Mouse (Mus musculus) kidney, adult 2 months (tissue): ENCODE data around the gene 4930544D05Rik.

Source experiments
- CTCF ChIP-seq: fragments of 200-500 bp; conservative IDR thresholded peaks from 2 replicates; pipeline ENCODE4 v1.5.1; 2011; ENCODE audit warnings: low read depth, mild to moderate bottlenecking, control low read depth, low read length, moderate library complexity, mixed read lengths; ENCODE audit not compliant: insufficient read depth, insufficient read length
- POLR2A ChIP-seq: fragments of 200-500 bp; IDR thresholded peaks from one replicate; pipeline ENCODE4 v1.6.1; 2011; ENCODE audit warnings: low read depth, low read length, control low read depth

DNA sequence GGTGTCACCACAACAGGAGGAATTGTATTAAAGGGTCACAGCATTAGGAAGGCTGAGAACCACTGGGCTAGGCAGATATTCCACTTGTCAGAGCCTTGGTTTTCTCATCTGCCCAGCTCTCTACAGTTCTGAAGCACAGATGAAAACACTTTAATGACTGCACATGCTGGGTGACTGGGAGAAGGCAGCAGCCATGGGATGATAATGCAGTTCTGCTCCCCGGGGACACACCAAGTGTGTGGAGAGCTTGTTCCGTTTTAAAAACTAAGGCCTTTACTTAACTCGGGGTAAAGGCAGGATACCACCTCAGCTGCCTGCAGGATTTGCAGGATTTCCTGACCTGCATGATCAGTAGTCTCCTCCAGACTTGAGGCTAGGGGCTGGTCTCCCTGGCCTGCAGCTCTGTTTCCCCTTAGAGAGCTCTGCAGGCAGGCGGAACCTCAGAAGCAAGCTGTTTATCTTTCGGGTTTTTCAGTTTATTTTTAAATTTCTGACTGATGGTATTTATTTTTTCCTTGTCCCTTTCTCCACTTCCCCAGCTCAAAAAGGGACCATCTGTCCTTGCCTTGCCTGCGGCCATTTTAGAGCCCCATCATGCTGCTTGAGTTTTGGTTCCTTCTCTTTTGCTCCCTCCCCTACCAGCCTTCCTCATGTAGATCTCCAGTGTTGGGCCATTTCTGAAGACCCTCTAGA is 32.5 kb upstream of the 4930544D05Rik start:
- TF ChIP-seq POLR2A (no peak), CTCF (no peak)
